Mouse (Mus musculus) MEL (cell line): ENCODE data around the gene Wdr49. TPM values are rescaled to one million over a fixed set of nuclear protein-coding genes. Genes with fewer than 3 reads are reported as not detected.

Source experiments
- DNase-seq: peaks from one replicate; pipeline ENCODE4 v3.0.0; 2011; ENCODE audit warnings: low read depth, low spot score
- H3K27ac ChIP-seq: 2 replicates; pipeline ENCODE4 v1.5.1; 2012; ENCODE audit warnings: low read depth, mild to moderate bottlenecking, control low read depth, low read length, moderate library complexity; ENCODE audit not compliant: control insufficient read depth
- H3K27me3 ChIP-seq, 2 experiments: fragments of 150-350 bp in 1 of 2; sonication (generic) in 1 of 2; 2 replicates each; pipeline ENCODE4 v1.6.1; 2012; ENCODE audit warnings: low read length in 2 of 2, mild to moderate bottlenecking in 2 of 2, improper control_type of control experiment in 1 of 2, moderate library complexity in 1 of 2; ENCODE audit not compliant: insufficient read depth in 2 of 2, control insufficient read depth in 1 of 2
- H3K36me3 ChIP-seq, 2 experiments: 2 replicates each; pipeline ENCODE4 v1.6.1; 2012 to 2014; ENCODE audit warnings: low read length in 2 of 2, improper control_type of control experiment in 1 of 2, inconsistent platforms in 1 of 2, mild to moderate bottlenecking in 1 of 2; ENCODE audit not compliant: insufficient read depth in 2 of 2, control insufficient read depth in 1 of 2
- H3K4me1 ChIP-seq, 2 experiments: fragments of 150-350 bp in 1 of 2; sonication (generic) in 1 of 2; 2 replicates each; pipeline ENCODE4 v1.6.1; 2012; ENCODE audit warnings: low read length in 2 of 2, improper control_type of control experiment in 1 of 2, mild to moderate bottlenecking in 1 of 2; ENCODE audit not compliant: insufficient read depth in 2 of 2, control insufficient read depth in 1 of 2
- H3K4me3 ChIP-seq, 2 experiments: fragments of 150-350 bp in 1 of 2; sonication (generic) in 1 of 2; 2 replicates each; pipeline ENCODE4 v1.5.1; 2012; ENCODE audit warnings: low read depth in 2 of 2, low read length in 2 of 2, mild to moderate bottlenecking in 2 of 2, moderate library complexity in 2 of 2, control low read depth in 1 of 2, improper control_type of control experiment in 1 of 2; ENCODE audit not compliant: control insufficient read depth in 1 of 2, insufficient read depth in 1 of 2
- H3K79me2 ChIP-seq: 2 replicates; pipeline ENCODE4 v1.6.1; 2012; ENCODE audit warnings: mild to moderate bottlenecking, low read length, moderate library complexity; ENCODE audit not compliant: control insufficient read depth, poor library complexity, insufficient read depth
- H3K9ac ChIP-seq: 2 replicates; pipeline ENCODE4 v1.6.1; 2012; ENCODE audit warnings: low read depth, mild to moderate bottlenecking, control low read depth, low read length, moderate library complexity; ENCODE audit not compliant: control insufficient read depth, poor library complexity, severe bottlenecking
- H3K9me3 ChIP-seq: fragments of 150-350 bp; sonication (generic); replicated peaks from 2 replicates; pipeline ENCODE4 v1.6.1; 2012; ENCODE audit warnings: mild to moderate bottlenecking, low read length, improper control_type of control experiment, moderate library complexity; ENCODE audit not compliant: insufficient read depth
- BHLHE40 ChIP-seq: IDR thresholded peaks from 2 replicates; pipeline ENCODE4 v1.6.1; 2012; ENCODE audit warnings: low read depth, mild to moderate bottlenecking, inconsistent platforms, low read length, improper control_type of control experiment, borderline replicate concordance
- CHD1 ChIP-seq: IDR thresholded peaks from 2 replicates; pipeline ENCODE4 v1.6.1; 2012; ENCODE audit warnings: low read depth, mild to moderate bottlenecking, inconsistent platforms, low read length, improper control_type of control experiment
- CHD2 ChIP-seq: IDR thresholded peaks from 2 replicates; pipeline ENCODE4 v1.6.1; 2011; ENCODE audit warnings: low read length, improper control_type of control experiment
- CTCF ChIP-seq, 3 experiments: IDR thresholded peaks in 2 of 3; conservative IDR thresholded peaks in 1 of 3; 2 replicates each; pipeline ENCODE4 v1.5.1; 2011 to 2012; ENCODE audit warnings: low read length in 3 of 3, low read depth in 2 of 3, mild to moderate bottlenecking in 2 of 3, improper control_type of control experiment in 1 of 3, inconsistent platforms in 1 of 3, mixed read lengths in 1 of 3, moderate library complexity in 1 of 3; ENCODE audit not compliant: control insufficient read depth in 1 of 3, insufficient read depth in 1 of 3, poor library complexity in 1 of 3, severe bottlenecking in 1 of 3
- EP300 ChIP-seq, 2 experiments: IDR thresholded peaks; 2 replicates each; pipeline ENCODE4 v1.6.1; 2011; ENCODE audit warnings: improper control_type of control experiment in 2 of 2, low read length in 2 of 2, low read depth in 1 of 2, mild to moderate bottlenecking in 1 of 2
- GABPA ChIP-seq: IDR thresholded peaks from 2 replicates; pipeline ENCODE4 v1.6.1; 2012; ENCODE audit warnings: low read depth, mild to moderate bottlenecking, inconsistent platforms, low read length, improper control_type of control experiment, moderate library complexity
- GATA1 ChIP-seq: IDR thresholded peaks from 2 replicates; pipeline ENCODE4 v1.6.1; 2011; ENCODE audit warnings: low read depth, low read length, improper control_type of control experiment
- JUND ChIP-seq: IDR thresholded peaks from 2 replicates; pipeline ENCODE4 v1.6.1; 2011; ENCODE audit warnings: low read depth, mild to moderate bottlenecking, improper control_type of control experiment, low read length
- MAX ChIP-seq: IDR thresholded peaks from 2 replicates; pipeline ENCODE4 v1.6.1; 2011; ENCODE audit warnings: low read length, improper control_type of control experiment
- MAZ ChIP-seq: IDR thresholded peaks from 2 replicates; pipeline ENCODE4 v1.6.1; 2012; ENCODE audit warnings: low read depth, mild to moderate bottlenecking, inconsistent platforms, low read length, improper control_type of control experiment
- MEF2A ChIP-seq: IDR thresholded peaks from 2 replicates; pipeline ENCODE4 v1.6.1; 2014; ENCODE audit warnings: low read depth, mild to moderate bottlenecking, inconsistent platforms, low read length, improper control_type of control experiment; ENCODE audit not compliant: poor library complexity, insufficient replicate concordance, severe bottlenecking; ENCODE audit errors: extremely low read depth
- MYB ChIP-seq: IDR thresholded peaks from 2 replicates; pipeline ENCODE4 v1.6.1; 2011; ENCODE audit warnings: mild to moderate bottlenecking, low read depth, low read length, improper control_type of control experiment
- MYC ChIP-seq: IDR thresholded peaks from 2 replicates; pipeline ENCODE4 v1.6.1; 2011; ENCODE audit warnings: low read depth, mild to moderate bottlenecking, low read length, improper control_type of control experiment, moderate library complexity
- RCOR1 ChIP-seq: IDR thresholded peaks from 2 replicates; pipeline ENCODE4 v1.6.1; 2012; ENCODE audit warnings: low read depth, mild to moderate bottlenecking, inconsistent platforms, low read length, improper control_type of control experiment
- SMC3 ChIP-seq: IDR thresholded peaks from 2 replicates; pipeline ENCODE4 v1.6.1; 2011; ENCODE audit warnings: low read depth, low read length, improper control_type of control experiment
- TAL1 ChIP-seq: IDR thresholded peaks from 2 replicates; pipeline ENCODE4 v1.6.1; 2012; ENCODE audit warnings: mild to moderate bottlenecking, inconsistent platforms, low read length, moderate library complexity, mixed read lengths
- TBP ChIP-seq: IDR thresholded peaks from 2 replicates; pipeline ENCODE4 v1.8.0; 2011; ENCODE audit warnings: low read depth, low read length, improper control_type of control experiment
- TCF12 ChIP-seq: IDR thresholded peaks from 2 replicates; pipeline ENCODE4 v1.6.1; 2014; ENCODE audit warnings: low read depth, mild to moderate bottlenecking, inconsistent platforms, low read length, improper control_type of control experiment, moderate library complexity
- USF2 ChIP-seq, 2 experiments: IDR thresholded peaks; 2 replicates each; pipeline ENCODE4 v1.6.1; 2011 to 2012; ENCODE audit warnings: improper control_type of control experiment in 2 of 2, low read length in 2 of 2, borderline replicate concordance in 1 of 2, inconsistent platforms in 1 of 2, low read depth in 1 of 2, mild to moderate bottlenecking in 1 of 2; ENCODE audit not compliant: insufficient read depth in 1 of 2
- polyA plus RNA-seq, 2 experiments: library from polyadenylated mRNA; stranded (reverse) in 1 of 2; unstranded in 1 of 2; fragments of >175 nt in 1 of 2; fragments of >200 nt in 1 of 2; gene quantifications; 2 replicates each; pipeline versions ENCODE4 v1.2.1 to v1.2.4; 2012; ENCODE audit warnings: low replicate concordance in 2 of 2, low read depth in 1 of 2; ENCODE audit not compliant: insufficient read length in 2 of 2, insufficient read depth in 1 of 2, missing spikeins in 1 of 2
- total RNA-seq: library from RNA; depleted of rRNA; stranded (reverse); fragments of 300-350 nt; gene quantifications from 2 replicates; pipeline ENCODE4 v1.2.3, GENCODE M21; 2012

Gene Wdr49
- total and polyA plus RNA-seq, 3 experiments: not detected

- H3K9ac ChIP-seq: no peak overlapping the region
- no peak overlapping the region for H3K27ac ChIP-seq
- H3K79me2 ChIP-seq: no peaks in the 10 kb centered on the region
- no peak overlapping the region for H3K4me3 ChIP-seq
- no peaks in the 10 kb centered on the region for H3K9me3 ChIP-seq
- H3K27me3 ChIP-seq: no peaks in the 10 kb centered on the region; a peak in 1 of 4 replicates
- no peaks in the 10 kb centered on the region for H3K4me1 ChIP-seq
- no peak for DNase-seq
- TF ChIP-seq RCOR1 (no peak), BHLHE40 (no peak), TCF12 (no peak), TBP (no peak), GABPA (no peak), CHD1 (no peak), MYC (no peak), EP300 (IDR thresholded peaks at IDR 0.05; ENCODE audit: low read depth in 1 of 2, low read length in 2 of 2) (no peak), CHD2 (no peak), JUND (no peak), CTCF (IDR thresholded peaks at IDR 0.05 in 2 of 3, conservative IDR thresholded peaks at IDR 0.05 in 1 of 3; ENCODE audit: control insufficient read depth in 1 of 3, insufficient read depth in 1 of 3, low read depth in 2 of 3, low read length in 3 of 3, poor library complexity in 1 of 3, severe bottlenecking in 1 of 3) (no peak)
- H3K36me3 ChIP-seq: no peaks in the 10 kb centered on the region
Measured at GRCm38 (mm10) chr3:75305584-75305983, 176.4 kb downstream of the Wdr49 start.

GRCm38 (mm10) chr3:75304621-75305020, 177.3 kb downstream of the Wdr49 start:
- Histone ChIP-seq H3K4me1 (no peaks in the 10 kb centered on the region), H3K4me3 (no peak overlapping the region), H3K9ac (no peak overlapping the region), H3K36me3 (no peaks in the 10 kb centered on the region), H3K27ac (no peak overlapping the region), H3K27me3 (no peaks in the 10 kb centered on the region; a peak in 1 of 4 replicates), H3K9me3 (no peaks in the 10 kb centered on the region), H3K79me2 (no peaks in the 10 kb centered on the region)
- no peak for TF ChIP-seq EP300 (IDR thresholded peaks at IDR 0.05; ENCODE audit: low read depth in 1 of 2, low read length in 2 of 2)
- TF ChIP-seq BHLHE40: no peak
- TF ChIP-seq MEF2A: no peak
- no peak for TF ChIP-seq GATA1
- no peak for TF ChIP-seq TAL1
- no peak for TF ChIP-seq CTCF (IDR thresholded peaks at IDR 0.05 in 2 of 3, conservative IDR thresholded peaks at IDR 0.05 in 1 of 3; ENCODE audit: control insufficient read depth in 1 of 3, insufficient read depth in 1 of 3, low read depth in 2 of 3, low read length in 3 of 3, poor library complexity in 1 of 3, severe bottlenecking in 1 of 3)
- no peak for TF ChIP-seq SMC3
- TF ChIP-seq MAX: no peak
- no peak for TF ChIP-seq MYB
- TF ChIP-seq TBP: no peak
- no peak for TF ChIP-seq CHD1
- no peak for TF ChIP-seq USF2 (IDR thresholded peaks at IDR 0.05; ENCODE audit: borderline replicate concordance in 1 of 2, insufficient read depth in 1 of 2, low read depth in 1 of 2, low read length in 2 of 2)
- TF ChIP-seq MAZ: no peak
- no peak for DNase-seq
